Mouse (Mus musculus) forebrain, postnatal 0 days (tissue): ENCODE results near the gene Insig1. TPM values are rescaled to one million over a fixed set of nuclear protein-coding genes. Genes with fewer than 3 reads are reported as not detected.

ENCODE experiments used
- ATAC-seq: fragments of 200-750 bp; cut with Nextera tagmentation; 2 replicates; pipeline ENCODE4 v1.8.0; 2017; ENCODE audit warnings: mild to moderate bottlenecking, moderate library complexity
- DNase-seq: peaks from one replicate; pipeline ENCODE4 v3.0.0-alpha.2; 2015
- H3K27ac ChIP-seq: fragments of 300-500 bp; sonication (generic); 2 replicates; pipeline ENCODE4 v1.5.1; 2014; ENCODE audit warnings: low read depth, mild to moderate bottlenecking, antibody characterized with exemption, low read length, moderate library complexity, mixed read lengths
- H3K27me3 ChIP-seq: fragments of 300-500 bp; sonication (generic); 2 replicates; pipeline ENCODE4 v1.6.1; 2014; ENCODE audit warnings: mild to moderate bottlenecking, low read length, mixed read lengths; ENCODE audit not compliant: insufficient read depth
- H3K36me3 ChIP-seq: fragments of 300-500 bp; sonication (generic); 2 replicates; pipeline ENCODE4 v1.6.1; 2014; ENCODE audit warnings: mild to moderate bottlenecking, moderate library complexity; ENCODE audit not compliant: insufficient read depth
- H3K4me1 ChIP-seq: fragments of 300-500 bp; sonication (generic); 2 replicates; pipeline ENCODE4 v1.6.1; 2014; ENCODE audit warnings: antibody characterized with exemption; ENCODE audit not compliant: insufficient read depth
- H3K4me2 ChIP-seq: fragments of 300-500 bp; sonication (generic); 2 replicates; pipeline ENCODE4 v1.6.1; 2014; ENCODE audit warnings: low read depth, mild to moderate bottlenecking, moderate library complexity
- H3K4me3 ChIP-seq: fragments of 300-500 bp; sonication (generic); 2 replicates; pipeline ENCODE4 v1.5.1; 2014; ENCODE audit warnings: low read depth, low read length, mixed read lengths
- H3K9ac ChIP-seq: fragments of 300-500 bp; sonication (generic); 2 replicates; pipeline ENCODE4 v1.6.1; 2014; ENCODE audit warnings: mild to moderate bottlenecking
- H3K9me3 ChIP-seq: fragments of 300-500 bp; sonication (generic); 2 replicates; pipeline ENCODE4 v1.6.1; 2016; ENCODE audit warnings: low read length
- CTCF ChIP-seq: sonication (generic); IDR thresholded peaks from 2 replicates; pipeline ENCODE4 v1.5.1; 2016; ENCODE audit warnings: antibody characterized with exemption, control low read depth, low read depth
- WGBS: fragments of 180-500 bp; shearing (Covaris S2); extraction: QIAGEN DNeasy Blood & Tissue Kit; methylation state at CpG from one replicate; pipeline ENCODE4 v1.1.7; 2014; 5-methylcytosine and 5-hydroxymethylcytosine counted together
- polyA plus RNA-seq: library from polyadenylated mRNA; unstranded; fragments of >200 nt; fragmentation: Nextera tagmentation; extraction: Ambion mirVana; gene quantifications from 2 replicates; pipeline ENCODE4 v1.2.1, GENCODE M21; 2015
- total RNA-seq: library from RNA; depleted of rRNA; stranded (reverse); fragments of >200 nt; gene quantifications from 2 replicates; pipeline ENCODE4 v1.2.3, GENCODE M21; 2014

Gene Insig1
- total and polyA plus RNA-seq, 2 experiments from 2014 or later: 101 to 127 TPM

DNA sequence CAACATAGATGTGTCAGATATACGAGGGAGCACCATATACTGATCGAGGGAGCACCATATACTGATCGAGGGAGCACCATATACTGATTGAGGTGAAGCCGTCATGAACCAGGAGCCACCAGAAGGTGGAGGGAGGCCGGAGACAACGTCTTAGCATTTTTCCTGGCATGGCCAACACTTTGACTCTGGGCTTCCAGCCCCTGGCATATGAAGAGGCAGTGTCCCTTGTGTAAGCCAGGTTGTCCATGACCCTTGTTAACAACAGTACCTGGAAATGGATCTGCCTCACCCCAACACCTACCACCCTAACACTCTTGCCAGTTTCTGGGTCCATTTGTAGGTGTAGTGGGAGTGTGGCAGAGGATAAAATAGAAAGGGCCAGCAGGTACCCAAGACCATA lies 23.7 kb downstream of the Insig1 start:
- Histone ChIP-seq H3K4me2 (no peak overlapping the region), H3K36me3 (no peaks in the 10 kb centered on the region), H3K9ac (no peak overlapping the region), H3K4me1 (no peaks in the 10 kb centered on the region), H3K9me3 (no peaks in the 10 kb centered on the region), H3K4me3 (no peak overlapping the region), H3K27ac (no peak overlapping the region), H3K27me3 (no peaks in the 10 kb centered on the region)
- ATAC-seq: no peak
- DNase-seq: no peak
- WGBS: 74% methylated on average over 6 of the region's 6 CpGs
- TF ChIP-seq CTCF: no peak

DNA sequence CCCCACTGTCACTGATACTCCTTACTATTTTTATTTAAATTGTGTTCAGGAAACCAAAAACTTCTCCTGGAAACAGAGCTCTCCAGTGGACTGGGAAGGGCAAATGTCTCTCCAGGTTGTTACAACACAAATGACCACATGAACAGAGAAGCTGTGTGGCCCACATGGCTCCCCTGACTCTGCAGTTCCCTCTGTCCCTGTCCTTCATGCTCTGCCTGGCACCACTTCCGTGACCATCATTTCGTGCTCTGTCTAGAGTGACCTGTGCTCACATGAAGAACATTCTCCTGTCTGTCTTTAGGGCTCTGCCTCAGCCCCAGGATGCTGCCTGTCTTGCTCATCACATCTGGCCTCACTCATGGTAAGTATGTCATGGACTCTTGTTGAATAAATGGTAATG lies 24.5 kb downstream of the Insig1 start:
- Histone ChIP-seq H3K4me2 (no peak overlapping the region), H3K27me3 (no peaks in the 10 kb centered on the region), H3K9me3 (no peaks in the 10 kb centered on the region), H3K27ac (no peak overlapping the region), H3K4me3 (no peak overlapping the region), H3K36me3 (no peaks in the 10 kb centered on the region), H3K4me1 (no peaks in the 10 kb centered on the region), H3K9ac (no peak overlapping the region)
- DNase-seq (no peak), ATAC-seq (no peak)
- TF ChIP-seq CTCF: no peak
- 87% methylated on average over 2 of the region's 2 CpGs for WGBS

DNA sequence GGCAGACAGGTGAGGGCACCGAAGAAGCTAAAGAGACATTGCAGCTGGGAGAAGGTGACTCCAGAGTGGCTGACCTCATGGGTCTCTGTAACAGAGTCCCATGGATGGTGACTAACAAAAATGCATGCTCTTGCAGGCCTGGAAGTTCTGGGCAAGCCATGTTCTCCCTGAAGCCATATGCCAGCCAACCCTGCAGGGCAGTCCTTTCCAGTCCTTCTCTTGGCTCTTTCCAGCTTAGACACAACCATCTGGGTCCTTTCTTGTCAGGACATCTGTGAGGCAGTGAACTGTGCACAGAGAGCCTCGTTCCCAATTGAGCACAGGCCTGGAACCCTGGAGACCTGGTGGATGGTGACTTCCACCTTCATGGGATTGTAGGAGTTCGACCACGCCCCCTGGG lies 35.8 kb downstream of the Insig1 start:
- Histone ChIP-seq H3K4me2 (no peak overlapping the region), H3K9me3 (no peaks in the 10 kb centered on the region)

DNA sequence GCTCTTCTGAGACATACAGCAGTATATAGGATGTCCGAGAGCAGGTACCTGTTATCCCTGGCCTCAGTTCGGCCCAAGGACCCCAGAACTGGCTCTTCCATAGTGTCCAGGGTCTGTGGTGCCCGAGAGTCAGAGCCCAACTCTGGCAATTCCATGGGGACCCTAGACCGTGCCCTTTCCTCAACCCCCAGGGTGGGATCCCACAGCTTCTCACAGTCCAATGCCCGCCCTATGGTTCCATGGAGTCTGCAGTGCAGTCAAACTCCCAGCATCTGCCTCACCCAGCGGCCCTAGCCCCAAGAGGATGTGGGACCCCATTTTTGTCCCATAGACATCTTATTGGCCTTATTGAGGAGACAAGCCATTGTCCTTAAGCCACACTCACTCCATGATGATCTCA lies 36.8 kb downstream of the Insig1 start:
- WGBS: 88% methylated on average over 6 of the region's 6 CpGs
- no peak for DNase-seq
- H3K4me1 ChIP-seq: no peaks in the 10 kb centered on the region
- no peak overlapping the region for H3K9ac ChIP-seq
- H3K27me3 ChIP-seq: 0 out of 2 replicates have a peak, but pooled peaks cover 3% of the 10 kb centered on the region
- H3K36me3 ChIP-seq: no peaks in the 10 kb centered on the region
- H3K4me3 ChIP-seq: no peak overlapping the region
- H3K4me2 ChIP-seq: no peak overlapping the region
- TF ChIP-seq CTCF: no peak
- H3K27ac ChIP-seq: no peak overlapping the region
- no peaks in the 10 kb centered on the region for H3K9me3 ChIP-seq
- no peak for ATAC-seq

More for the DNA sequence above, 35.8 kb downstream of the Insig1 start:
- no peak overlapping the region for H3K4me3 ChIP-seq
- DNase-seq (no peak), ATAC-seq (no peak)
- H3K9ac ChIP-seq: no peak overlapping the region
- no peak overlapping the region for H3K27ac ChIP-seq
- no peaks in the 10 kb centered on the region for H3K36me3 ChIP-seq
- 0 out of 2 replicates have a peak, but pooled peaks cover 3% of the 10 kb centered on the region for H3K27me3 ChIP-seq
- 72% methylated on average over 4 of the region's 4 CpGs for WGBS
- no peak for TF ChIP-seq CTCF
- H3K4me1 ChIP-seq: no peaks in the 10 kb centered on the region

DNA sequence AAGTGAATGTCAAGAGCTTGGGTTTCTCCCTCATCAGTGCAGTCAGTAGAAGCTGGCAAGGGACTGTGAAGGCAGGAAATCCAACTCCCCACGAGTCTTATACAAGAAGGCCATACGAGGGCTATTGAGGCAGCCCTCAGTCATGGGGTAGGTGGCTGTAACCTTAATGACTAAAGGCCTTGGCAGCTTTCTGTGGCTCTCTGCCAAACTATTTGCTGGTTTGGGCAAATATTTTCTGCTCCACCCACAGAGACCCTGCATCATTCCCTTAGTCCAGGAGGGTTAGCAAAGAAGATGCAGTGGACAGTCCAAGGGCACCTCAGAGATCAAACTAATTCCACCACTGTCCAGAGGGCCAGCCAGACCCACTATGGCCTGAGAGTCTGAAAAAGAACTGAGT lies 39.7 kb downstream of the Insig1 start:
- no peak overlapping the region for H3K9ac ChIP-seq
- no peak overlapping the region for H3K27ac ChIP-seq
- no peak overlapping the region for H3K4me2 ChIP-seq
- TF ChIP-seq CTCF: no peak
- no peaks in the 10 kb centered on the region for H3K4me1 ChIP-seq
- no peaks in the 10 kb centered on the region for H3K9me3 ChIP-seq
- DNase-seq: no peak
- 49% methylated on average over 2 of the region's 2 CpGs for WGBS
- ATAC-seq: no peak
- no peaks in the 10 kb centered on the region for H3K27me3 ChIP-seq
- H3K36me3 ChIP-seq: no peaks in the 10 kb centered on the region
- H3K4me3 ChIP-seq: no peak overlapping the region

DNA sequence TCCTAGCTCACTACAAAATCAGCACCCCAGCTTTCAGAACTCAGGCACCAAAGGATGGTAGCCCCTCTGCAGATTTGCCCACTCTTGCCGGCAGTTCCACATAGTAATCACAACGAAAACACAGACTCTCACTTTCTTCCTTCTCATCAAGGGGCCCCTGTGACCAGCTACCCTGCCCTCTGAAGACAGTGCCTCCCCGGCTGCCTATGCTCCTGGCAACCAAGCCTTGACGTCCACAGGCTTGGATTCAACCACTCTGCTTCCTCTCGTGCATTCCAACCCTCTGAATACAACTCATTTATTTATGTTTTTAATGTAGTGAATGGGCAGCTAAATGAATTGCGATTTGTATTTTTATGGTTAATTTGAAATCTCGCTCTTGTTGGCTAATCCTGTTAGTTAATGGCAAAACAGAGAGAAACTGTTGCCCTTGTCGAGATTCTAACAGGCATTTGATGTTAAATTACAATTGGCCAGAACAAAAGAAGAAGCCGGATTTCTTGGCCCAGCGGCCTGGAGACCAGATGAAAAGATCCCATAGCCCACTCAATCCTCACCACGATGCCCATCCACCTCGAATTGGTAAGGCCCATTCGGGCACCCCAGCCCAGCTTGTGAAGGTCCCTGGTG lies 46.2 kb downstream of the Insig1 start:
- H3K36me3 ChIP-seq: no peaks in the 10 kb centered on the region
- 2% methylated on average over 13 of the region's 13 CpGs for WGBS
- H3K4me3 ChIP-seq: no peak overlapping the region
- DNase-seq (no peak), ATAC-seq (no peak)
- H3K27me3 ChIP-seq: peaks cover 52% of the 10 kb centered on the region
- TF ChIP-seq CTCF: no peak
- no peaks in the 10 kb centered on the region for H3K9me3 ChIP-seq
- H3K4me2 ChIP-seq: no peak overlapping the region
- no peak overlapping the region for H3K9ac ChIP-seq
- no peak overlapping the region for H3K27ac ChIP-seq
- H3K4me1 ChIP-seq: no peaks in the 10 kb centered on the region

DNA sequence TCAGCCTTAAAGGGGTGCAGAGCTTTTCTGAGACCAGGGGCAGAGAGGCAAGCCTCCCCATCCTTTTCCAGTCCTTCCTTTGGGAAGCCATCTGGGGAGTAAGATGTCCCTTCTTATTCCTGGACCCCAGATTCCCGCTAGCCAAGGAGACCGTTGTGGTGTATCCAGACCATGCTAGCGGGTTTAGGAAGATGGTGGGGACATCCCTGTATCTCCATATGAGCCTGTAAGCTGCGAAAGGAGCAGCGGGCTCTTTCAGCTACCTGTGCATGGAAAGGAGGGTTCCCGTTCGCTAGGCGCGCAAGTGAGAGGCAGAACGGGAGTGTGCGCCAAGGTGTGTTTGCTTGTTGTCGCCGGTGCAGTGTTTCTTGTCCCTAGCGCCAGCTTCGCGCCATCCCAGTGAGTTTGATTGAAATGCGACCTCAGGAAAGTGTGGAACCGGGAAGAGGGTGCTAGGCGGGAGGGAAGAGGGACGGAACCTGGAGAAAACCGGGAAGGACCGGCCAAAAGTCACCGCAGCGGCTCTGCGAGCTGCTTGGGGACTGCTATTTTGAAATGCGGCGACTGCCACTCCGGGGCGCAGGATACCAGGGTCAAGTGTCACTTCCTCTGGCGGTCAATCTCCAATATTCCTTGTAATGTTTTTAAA lies 46.8 kb downstream of the Insig1 start:
- H3K9me3 ChIP-seq: no peaks in the 10 kb centered on the region
- no peaks in the 10 kb centered on the region for H3K4me1 ChIP-seq
- ATAC-seq (no peak), DNase-seq (peak; percentile 14)
- TF ChIP-seq CTCF: no peak
- peaks cover 56% of the 10 kb centered on the region for H3K27me3 ChIP-seq
- peak overlapping the region; percentile 18; the same call in 1 of the 2 replicates for H3K4me2 ChIP-seq
- H3K9ac ChIP-seq: no peak overlapping the region
- H3K4me3 ChIP-seq: 0 out of 2 replicates have a peak overlapping the region, but pooled peaks have one; percentile 1
- no peak overlapping the region for H3K27ac ChIP-seq
- no peaks in the 10 kb centered on the region for H3K36me3 ChIP-seq
- under 1% methylated on average over 30 of the region's 30 CpGs for WGBS
